Mouse (Mus musculus) myocyte (in vitro differentiated cells): ENCODE measurements around the gene Ccn1. TPM values are rescaled to one million over a fixed set of nuclear protein-coding genes. Genes with fewer than 3 reads are reported as not detected.

ENCODE experiments used
- H3K27me3 ChIP-seq: one replicate; pipeline ENCODE4 v1.6.1; 2011; ENCODE audit not compliant: control insufficient read depth, insufficient read depth, insufficient read length
- H3K36me3 ChIP-seq: one replicate; pipeline ENCODE4 v1.6.1; 2011; ENCODE audit not compliant: control insufficient read depth, insufficient read depth
- H3K4me2 ChIP-seq: one replicate; pipeline ENCODE4 v1.6.1; 2011; ENCODE audit warnings: low read depth, control low read depth
- H3K4me3 ChIP-seq: one replicate; pipeline ENCODE4 v1.5.1; 2011; ENCODE audit warnings: mild to moderate bottlenecking, control low read depth, moderate library complexity
- H3K79me2 ChIP-seq: one replicate; pipeline ENCODE4 v1.6.1; 2011; ENCODE audit not compliant: control insufficient read depth, insufficient read depth
- H3ac ChIP-seq: one replicate; pipeline ENCODE4 v1.6.1; 2011; ENCODE audit not compliant: control insufficient read depth, insufficient read length
- CEBPB ChIP-seq: IDR thresholded peaks from 2 replicates; pipeline ENCODE4 v1.6.1; 2011; ENCODE audit warnings: mild to moderate bottlenecking, moderate library complexity; ENCODE audit not compliant: poor library complexity, insufficient read depth, severe bottlenecking
- E2F4 ChIP-seq: IDR thresholded peaks from one replicate; pipeline ENCODE4 v1.6.1; 2011; ENCODE audit warnings: mild to moderate bottlenecking, control low read depth, moderate library complexity; ENCODE audit not compliant: insufficient read depth
- MAX ChIP-seq: IDR thresholded peaks from one replicate; pipeline ENCODE4 v1.6.1; 2011; ENCODE audit warnings: low read depth, mild to moderate bottlenecking, control low read depth
- MYOD1 ChIP-seq, 3 experiments: IDR thresholded peaks; one replicate each; pipeline ENCODE4 v1.6.1; 2011; ENCODE audit warnings: control low read depth in 2 of 3, low read depth in 2 of 3, mild to moderate bottlenecking in 2 of 3, moderate library complexity in 1 of 3; ENCODE audit not compliant: insufficient read length in 2 of 3, control insufficient read depth in 1 of 3
- MYOG ChIP-seq, 3 experiments: IDR thresholded peaks; one replicate each; pipeline ENCODE4 v1.6.1; 2011; ENCODE audit warnings: control low read depth in 2 of 3, low read depth in 2 of 3, mild to moderate bottlenecking in 2 of 3; ENCODE audit not compliant: insufficient read length in 2 of 3, control insufficient read depth in 1 of 3, insufficient read depth in 1 of 3
- POLR2A ChIP-seq: IDR thresholded peaks from one replicate; pipeline ENCODE4 v1.6.1; 2011; ENCODE audit warnings: low read depth, mild to moderate bottlenecking, control low read depth, moderate library complexity; ENCODE audit not compliant: insufficient read length
- POLR2AphosphoS2 ChIP-seq: IDR thresholded peaks from one replicate; pipeline ENCODE4 v1.6.1; 2011; ENCODE audit warnings: low read depth, control low read depth; ENCODE audit not compliant: insufficient read length
- REST ChIP-seq: IDR thresholded peaks from one replicate; pipeline ENCODE4 v1.6.1; 2011; ENCODE audit warnings: mild to moderate bottlenecking, control low read depth, moderate library complexity; ENCODE audit not compliant: insufficient read depth, insufficient read length
- SRF ChIP-seq: IDR thresholded peaks from one replicate; pipeline ENCODE4 v1.6.1; 2011; ENCODE audit warnings: low read depth; ENCODE audit not compliant: control insufficient read depth, insufficient read length
- TCF12 ChIP-seq: IDR thresholded peaks from one replicate; pipeline ENCODE4 v1.6.1; 2011; ENCODE audit warnings: mild to moderate bottlenecking, control low read depth; ENCODE audit not compliant: poor library complexity, insufficient read depth, severe bottlenecking
- TCF3 ChIP-seq: IDR thresholded peaks from one replicate; pipeline ENCODE4 v1.6.1; 2011; ENCODE audit warnings: low read depth, control low read depth; ENCODE audit not compliant: insufficient read length
- USF1 ChIP-seq: IDR thresholded peaks from one replicate; pipeline ENCODE4 v1.6.1; 2011; ENCODE audit warnings: low read depth, mild to moderate bottlenecking, control low read depth, moderate library complexity
- polyA plus RNA-seq: library from polyadenylated mRNA; unstranded; fragments of >200 nt; fragmentation: generic; extraction: Trizol; gene quantifications from one replicate; pipeline ENCODE4 v1.2.1, GENCODE M21; 2012; ENCODE audit warnings: missing spikeins

The Ccn1 gene
- polyA plus RNA-seq, 1 experiment = 49.6 TPM

- no peaks in the 10 kb centered on the region for H3K27me3 ChIP-seq
- H3K79me2 ChIP-seq = peaks cover 12% of the 10 kb centered on the region
- peak overlapping the region; percentile 65 for H3K4me3 ChIP-seq
- peaks cover 8% of the 10 kb centered on the region for H3K36me3 ChIP-seq
- peak overlapping the region; percentile 93 for H3K4me2 ChIP-seq
- TF ChIP-seq POLR2A = no peak
- no peak for TF ChIP-seq MYOG (IDR thresholded peaks at IDR 0.05; ENCODE audit: control insufficient read depth in 1 of 3, insufficient read depth in 1 of 3, insufficient read length in 2 of 3, low read depth in 2 of 3)
- TF ChIP-seq E2F4 = no peak
- H3ac ChIP-seq = no peak overlapping the region
Measured at GRCm38 (mm10) chr3:145647416-145647815, 2.4 kb downstream of the Ccn1 start.

GRCm38 (mm10) chr3:145646666-145647065 lies 3.1 kb downstream of the Ccn1 start:
- peak overlapping the region; percentile 65 for H3K4me3 ChIP-seq
- no peaks in the 10 kb centered on the region for H3K27me3 ChIP-seq
- no peak for TF ChIP-seq USF1
- no peak for TF ChIP-seq CEBPB
- TF ChIP-seq POLR2AphosphoS2 = no peak
- no peak for TF ChIP-seq TCF12
- TF ChIP-seq TCF3 = no peak
- TF ChIP-seq E2F4 = no peak
- TF ChIP-seq MYOG (IDR thresholded peaks at IDR 0.05; ENCODE audit: control insufficient read depth in 1 of 3, insufficient read depth in 1 of 3, insufficient read length in 2 of 3, low read depth in 2 of 3) = no peak
- no peak for TF ChIP-seq MAX
- no peak for TF ChIP-seq REST
- TF ChIP-seq POLR2A = no peak
- TF ChIP-seq SRF = no peak
- TF ChIP-seq MYOD1 (IDR thresholded peaks at IDR 0.05; ENCODE audit: control insufficient read depth in 1 of 3, insufficient read length in 2 of 3, low read depth in 2 of 3) = no peak
- peaks cover 12% of the 10 kb centered on the region for H3K79me2 ChIP-seq
- H3ac ChIP-seq = no peak overlapping the region
- peaks cover 8% of the 10 kb centered on the region for H3K36me3 ChIP-seq
- no peak overlapping the region for H3K4me2 ChIP-seq

- TF ChIP-seq TCF12 (no peak), SRF (no peak)
- Histone ChIP-seq H3K79me2 (peaks cover 12% of the 10 kb centered on the region), H3K4me3 (no peak overlapping the region), H3K36me3 (peaks cover 8% of the 10 kb centered on the region), H3K27me3 (no peaks in the 10 kb centered on the region), H3K4me2 (no peak overlapping the region), H3ac (no peak overlapping the region)
Measured at GRCm38 (mm10) chr3:145646009-145646408, 3.8 kb downstream of the Ccn1 start.

GRCm38 (mm10) chr3:145645463-145645862 lies 4.3 kb downstream of the Ccn1 start:
- H3K79me2 ChIP-seq = peaks cover 12% of the 10 kb centered on the region
- no peak for TF ChIP-seq MAX
- TF ChIP-seq REST = no peak
- no peak for TF ChIP-seq MYOD1 (IDR thresholded peaks at IDR 0.05; ENCODE audit: control insufficient read depth in 1 of 3, insufficient read length in 2 of 3, low read depth in 2 of 3)
- TF ChIP-seq USF1 = no peak
- TF ChIP-seq MYOG (IDR thresholded peaks at IDR 0.05; ENCODE audit: control insufficient read depth in 1 of 3, insufficient read depth in 1 of 3, insufficient read length in 2 of 3, low read depth in 2 of 3) = no peak
- peak; percentile 51 for TF ChIP-seq POLR2AphosphoS2
- H3K4me3 ChIP-seq = no peak overlapping the region
- H3ac ChIP-seq = no peak overlapping the region
- H3K27me3 ChIP-seq = no peaks in the 10 kb centered on the region
- H3K4me2 ChIP-seq = no peak overlapping the region
- peaks cover 8% of the 10 kb centered on the region for H3K36me3 ChIP-seq

GRCm38 (mm10) chr3:145642861-145643260 lies 6.9 kb downstream of the Ccn1 start:
- Histone ChIP-seq H3ac (no peak overlapping the region), H3K36me3 (peaks cover 8% of the 10 kb centered on the region), H3K4me3 (no peak overlapping the region), H3K4me2 (no peak overlapping the region), H3K79me2 (no peaks in the 10 kb centered on the region), H3K27me3 (no peaks in the 10 kb centered on the region)
- TF ChIP-seq USF1 = no peak
- no peak for TF ChIP-seq POLR2AphosphoS2
- TF ChIP-seq E2F4 = no peak
- TF ChIP-seq MAX = no peak
- TF ChIP-seq MYOD1 (IDR thresholded peaks at IDR 0.05; ENCODE audit: control insufficient read depth in 1 of 3, insufficient read length in 2 of 3, low read depth in 2 of 3) = no peak
- TF ChIP-seq TCF3 = no peak
- TF ChIP-seq SRF = no peak
- no peak for TF ChIP-seq POLR2A
- TF ChIP-seq REST = no peak

- Histone ChIP-seq H3K79me2 (no peaks in the 10 kb centered on the region), H3ac (no peak overlapping the region), H3K4me2 (no peak overlapping the region), H3K4me3 (no peak overlapping the region), H3K27me3 (no peaks in the 10 kb centered on the region), H3K36me3 (no peaks in the 10 kb centered on the region)
- no peak for TF ChIP-seq USF1
- TF ChIP-seq TCF3 = no peak
- no peak for TF ChIP-seq MYOG (IDR thresholded peaks at IDR 0.05; ENCODE audit: control insufficient read depth in 1 of 3, insufficient read depth in 1 of 3, insufficient read length in 2 of 3, low read depth in 2 of 3)
Measured at GRCm38 (mm10) chr3:145641878-145642277, 7.9 kb downstream of the Ccn1 start.
